Mouse (Mus musculus): ENCODE measurements around the gene Lars2. TPM values are rescaled to one million over a fixed set of nuclear protein-coding genes. Genes with fewer than 3 reads are reported as not detected.

The Lars2 gene
- polyA plus RNA-seq, 1 experiment from 2014 or later, result 785 TPM

GRCm38 (mm10) chr9:123485561-123485960 is 118.8 kb downstream of the Lars2 start:
- H3K4me1 ChIP-seq, result peaks cover 38% of the 10 kb centered on the region
- H3K36me3 ChIP-seq, result peaks cover 89% of the 10 kb centered on the region
- H3K9me3 ChIP-seq (replicated peaks), result no peaks in the 10 kb centered on the region
- DNase-seq (ENCODE audit: low spot score), result no peak
- WGBS, result 95% methylated on average over 4 of the region's 4 CpGs
- H3K27me3 ChIP-seq (ENCODE audit: low read depth, poor library complexity, severe bottlenecking), result no peaks in the 10 kb centered on the region
- H3K27ac ChIP-seq, result no peak overlapping the region
- no peak overlapping the region for H3K4me3 ChIP-seq

DNA sequence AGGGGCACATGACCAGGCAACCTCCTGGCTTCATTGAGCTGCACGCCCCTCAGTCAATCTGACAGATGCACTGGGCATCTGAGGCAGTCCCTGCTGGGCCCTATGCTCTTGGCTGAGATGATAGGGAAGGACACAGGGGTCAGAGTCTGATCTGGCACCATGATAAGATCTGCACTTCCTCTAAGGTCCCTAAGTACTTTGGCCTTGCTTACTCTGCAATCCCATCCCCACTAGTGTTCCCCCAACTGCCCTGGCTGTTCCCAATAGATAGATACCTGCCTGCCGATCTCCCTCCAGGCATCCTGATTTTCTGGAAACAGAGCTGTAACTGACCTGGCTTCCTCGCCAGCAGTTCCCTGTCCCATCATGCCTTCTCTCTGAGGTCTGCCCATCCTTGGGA is 119.9 kb downstream of the Lars2 start:
- no peaks in the 10 kb centered on the region for H3K9me3 ChIP-seq (replicated peaks)
- H3K27ac ChIP-seq, result no peak overlapping the region
- no peak overlapping the region for H3K4me3 ChIP-seq
- no peak for DNase-seq (ENCODE audit: low spot score)
- WGBS, result 76% methylated on average over 3 of the region's 3 CpGs
- H3K27me3 ChIP-seq (ENCODE audit: low read depth, poor library complexity, severe bottlenecking), result no peaks in the 10 kb centered on the region
- peaks cover 78% of the 10 kb centered on the region for H3K36me3 ChIP-seq
- H3K4me1 ChIP-seq, result peaks cover 33% of the 10 kb centered on the region

DNA sequence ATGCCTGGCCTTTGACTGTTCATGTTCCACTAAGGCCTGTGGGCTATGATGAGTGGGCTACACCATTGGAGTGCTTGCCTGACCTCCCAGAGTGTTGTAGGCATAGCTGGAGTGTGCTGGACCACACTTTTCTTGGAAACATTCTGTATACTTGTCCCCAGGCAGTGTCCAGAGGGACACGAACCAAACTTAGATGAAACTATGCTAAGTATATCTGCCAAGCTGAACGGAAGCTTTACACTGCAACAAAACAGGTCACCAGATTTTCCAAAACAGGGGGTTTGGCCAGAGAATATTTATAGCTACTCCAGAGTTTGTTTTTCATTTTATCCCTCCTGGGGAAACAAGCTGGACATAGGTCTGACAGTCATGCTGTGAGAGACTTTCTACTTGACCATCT is 122.3 kb downstream of the Lars2 start:
- Histone ChIP-seq H3K27ac (no peak overlapping the region), H3K4me1 (peaks cover 20% of the 10 kb centered on the region), H3K9me3 (replicated peaks) (no peaks in the 10 kb centered on the region), H3K36me3 (peaks cover 57% of the 10 kb centered on the region), H3K4me3 (no peak overlapping the region), H3K27me3 (ENCODE audit: low read depth, poor library complexity, severe bottlenecking) (no peaks in the 10 kb centered on the region)
- no peak for DNase-seq (ENCODE audit: low spot score)
- WGBS, result 89% methylated on average over 2 of the region's 2 CpGs

GRCm38 (mm10) chr9:123489727-123490343 is 123.1 kb downstream of the Lars2 start:
- Histone ChIP-seq H3K4me1 (peaks cover 20% of the 10 kb centered on the region), H3K27ac (no peak overlapping the region), H3K9me3 (replicated peaks) (no peaks in the 10 kb centered on the region), H3K4me3 (no peak overlapping the region), H3K36me3 (peaks cover 49% of the 10 kb centered on the region), H3K27me3 (ENCODE audit: low read depth, poor library complexity, severe bottlenecking) (no peaks in the 10 kb centered on the region)
- 84% methylated on average over 9 of the region's 9 CpGs for WGBS
- DNase-seq (ENCODE audit: low spot score), result no peak

DNA sequence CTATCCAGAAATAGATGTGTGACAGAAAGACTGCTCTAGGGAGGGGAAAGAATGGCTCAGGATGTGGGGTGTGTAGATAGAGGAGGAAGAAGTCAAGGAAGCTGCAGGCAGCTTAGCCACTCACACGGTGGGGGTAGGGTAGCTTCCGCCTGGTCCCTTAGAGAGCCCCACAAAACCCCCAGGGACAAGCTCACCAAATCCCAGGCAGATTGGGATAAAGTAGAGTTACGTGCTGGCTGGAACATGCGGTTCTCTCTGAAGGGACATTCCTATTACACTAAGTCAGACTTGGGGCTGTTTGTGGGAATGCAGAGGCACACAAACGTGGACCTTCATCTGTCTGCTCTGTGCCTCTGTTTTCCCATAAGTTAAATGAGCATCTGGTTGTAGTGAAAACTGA is 124.2 kb downstream of the Lars2 start:
- Histone ChIP-seq H3K4me1 (peaks cover 22% of the 10 kb centered on the region), H3K9me3 (replicated peaks) (no peaks in the 10 kb centered on the region), H3K36me3 (peaks cover 40% of the 10 kb centered on the region), H3K27ac (no peak overlapping the region), H3K4me3 (no peak overlapping the region), H3K27me3 (ENCODE audit: low read depth, poor library complexity, severe bottlenecking) (no peaks in the 10 kb centered on the region)
- DNase-seq (ENCODE audit: low spot score), result no peak
- WGBS, result 90% methylated on average over 5 of the region's 5 CpGs

DNA sequence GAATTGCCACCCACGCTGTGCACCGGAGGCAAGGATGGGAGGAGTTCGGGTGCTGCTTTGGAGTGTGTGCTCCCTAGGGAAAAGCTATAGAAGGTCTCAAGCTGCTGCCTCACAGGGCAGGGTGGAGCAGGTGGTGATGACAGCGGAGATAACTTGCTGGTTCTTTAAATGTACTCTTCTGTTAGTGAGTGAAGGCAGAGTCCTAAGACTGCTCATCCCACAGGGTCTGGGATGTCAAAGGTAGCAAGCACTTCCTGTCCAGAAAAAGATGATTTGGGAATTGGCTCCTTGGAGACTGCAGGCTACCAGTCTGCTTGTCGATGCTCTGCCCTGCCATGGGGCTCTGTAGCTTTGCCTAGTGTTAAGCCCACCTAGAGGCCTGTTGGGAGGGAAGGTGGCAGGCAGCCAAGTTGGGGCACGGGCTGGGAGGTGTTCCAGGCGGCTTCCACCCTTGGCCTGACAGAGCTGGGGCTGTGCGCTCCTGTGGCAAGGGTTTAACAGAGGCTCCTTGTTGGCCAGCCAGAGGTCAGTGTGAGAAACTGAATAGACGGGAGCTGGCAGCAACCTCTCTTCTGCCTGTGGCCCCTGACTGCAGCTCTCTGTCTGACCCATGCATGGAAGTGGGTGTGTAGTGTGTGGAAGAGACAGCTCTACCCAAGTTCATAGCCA is 125.3 kb downstream of the Lars2 start:
- peaks cover 30% of the 10 kb centered on the region for H3K4me1 ChIP-seq
- no peak overlapping the region for H3K4me3 ChIP-seq
- H3K27me3 ChIP-seq (ENCODE audit: low read depth, poor library complexity, severe bottlenecking), result no peaks in the 10 kb centered on the region
- no peaks in the 10 kb centered on the region for H3K9me3 ChIP-seq (replicated peaks)
- no peak for DNase-seq (ENCODE audit: low spot score)
- 90% methylated on average over 9 of the region's 9 CpGs for WGBS
- no peak overlapping the region for H3K27ac ChIP-seq
- H3K36me3 ChIP-seq, result peaks cover 28% of the 10 kb centered on the region

DNA sequence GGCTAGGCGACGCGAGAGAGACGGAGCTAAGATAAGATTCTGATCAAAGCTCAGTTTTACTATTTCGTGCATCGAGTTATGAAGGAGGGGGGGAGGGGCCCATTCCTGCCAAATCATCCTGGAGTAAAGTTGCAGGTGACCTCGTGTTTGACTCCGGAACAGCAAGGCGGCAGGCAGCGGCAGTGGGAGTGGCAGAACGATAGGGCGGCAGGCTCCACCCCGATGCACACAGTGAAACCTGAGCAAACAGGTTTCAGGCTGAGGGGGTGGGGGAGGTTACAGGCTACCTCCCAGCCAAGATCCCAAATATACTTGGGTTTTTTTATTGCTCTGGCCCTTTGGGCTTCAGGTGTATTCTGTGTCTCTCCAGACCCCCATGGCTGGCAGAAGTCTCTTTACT is 129.9 kb downstream of the Lars2 start:
- H3K4me3 ChIP-seq, result peak overlapping the region; percentile 21; the same call in 1 of the 2 replicates
- DNase-seq (ENCODE audit: low spot score), result peak; percentile 59
- H3K9me3 ChIP-seq (replicated peaks), result no peaks in the 10 kb centered on the region
- H3K36me3 ChIP-seq, result peaks cover 30% of the 10 kb centered on the region
- H3K27me3 ChIP-seq (ENCODE audit: low read depth, poor library complexity, severe bottlenecking), result no peaks in the 10 kb centered on the region
- H3K4me1 ChIP-seq, result peaks cover 19% of the 10 kb centered on the region
- no peak overlapping the region for H3K27ac ChIP-seq
- WGBS, result 5% methylated on average over 13 of the region's 13 CpGs

- 88% methylated on average over 5 of the region's 5 CpGs for WGBS
Measured at GRCm38 (mm10) chr9:123497906-123498305, 131.2 kb downstream of the Lars2 start.

GRCm38 (mm10) chr9:123500480-123500879 is 133.8 kb downstream of the Lars2 start:
- no peak for DNase-seq (ENCODE audit: low spot score)
- H3K4me1 ChIP-seq, result peaks cover 15% of the 10 kb centered on the region
- no peak overlapping the region for H3K4me3 ChIP-seq
- peaks cover 52% of the 10 kb centered on the region for H3K36me3 ChIP-seq
- WGBS, result 93% methylated on average over 4 of the region's 4 CpGs
- no peaks in the 10 kb centered on the region for H3K27me3 ChIP-seq (ENCODE audit: low read depth, poor library complexity, severe bottlenecking)
- H3K27ac ChIP-seq, result no peak overlapping the region
- no peaks in the 10 kb centered on the region for H3K9me3 ChIP-seq (replicated peaks)

More at GRCm38 (mm10) chr9:123497906-123498305, 131.2 kb downstream of the Lars2 start:
- H3K4me3 ChIP-seq, result no peak overlapping the region
- no peak for DNase-seq (ENCODE audit: low spot score)
- no peak overlapping the region for H3K27ac ChIP-seq
- no peaks in the 10 kb centered on the region for H3K27me3 ChIP-seq (ENCODE audit: low read depth, poor library complexity, severe bottlenecking)
- no peaks in the 10 kb centered on the region for H3K9me3 ChIP-seq (replicated peaks)
- H3K4me1 ChIP-seq, result peaks cover 15% of the 10 kb centered on the region
- peaks cover 38% of the 10 kb centered on the region for H3K36me3 ChIP-seq

DNA sequence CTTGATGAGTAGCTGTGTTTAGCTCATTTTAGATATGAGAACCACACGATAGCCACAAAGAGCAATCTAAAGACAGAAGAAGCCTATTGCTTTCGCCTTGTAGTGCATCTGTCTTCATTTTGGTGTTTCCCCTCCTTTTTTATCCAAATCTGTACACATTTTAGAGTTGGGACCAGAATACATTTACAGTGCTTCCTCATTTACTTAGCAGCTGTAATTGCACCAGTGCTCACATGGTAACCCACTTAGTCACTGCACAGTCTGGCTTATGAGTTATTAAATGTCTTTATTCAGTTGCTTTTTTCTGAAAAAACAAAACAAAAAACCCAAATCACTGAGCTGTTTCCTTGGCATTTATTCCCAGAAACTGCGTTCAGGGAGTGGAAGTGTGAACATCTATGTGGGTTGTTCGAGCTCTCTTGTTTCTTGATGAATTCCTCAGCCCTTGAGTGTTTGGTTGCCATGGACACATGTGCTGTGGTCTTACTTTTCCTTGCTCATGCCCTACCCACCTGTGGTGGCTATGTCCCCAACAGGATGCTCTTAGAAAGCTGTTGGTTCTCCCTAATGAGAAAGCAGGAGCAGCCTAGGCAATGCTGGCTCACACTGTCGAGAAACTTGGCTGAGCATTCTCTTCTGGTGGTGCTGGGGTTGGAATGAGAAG is 136.6 kb downstream of the Lars2 start:
- Histone ChIP-seq H3K27ac (no peak overlapping the region), H3K36me3 (peaks cover 53% of the 10 kb centered on the region), H3K27me3 (ENCODE audit: low read depth, poor library complexity, severe bottlenecking) (no peaks in the 10 kb centered on the region), H3K4me3 (no peak overlapping the region), H3K4me1 (no peaks in the 10 kb centered on the region), H3K9me3 (replicated peaks) (no peaks in the 10 kb centered on the region)
- DNase-seq (ENCODE audit: low spot score), result no peak
- WGBS, result 87% methylated on average over 5 of the region's 5 CpGs

- WGBS, result 8% methylated on average over 2 of the region's 2 CpGs
- DNase-seq (ENCODE audit: low spot score), result peak; percentile 60
- no peaks in the 10 kb centered on the region for H3K9me3 ChIP-seq (replicated peaks)
- no peak overlapping the region for H3K27ac ChIP-seq
- peaks cover 50% of the 10 kb centered on the region for H3K36me3 ChIP-seq
- no peaks in the 10 kb centered on the region for H3K4me1 ChIP-seq
- no peaks in the 10 kb centered on the region for H3K27me3 ChIP-seq (ENCODE audit: low read depth, poor library complexity, severe bottlenecking)
- H3K4me3 ChIP-seq, result no peak overlapping the region
Measured at GRCm38 (mm10) chr9:123504325-123504724, 137.6 kb downstream of the Lars2 start.

GRCm38 (mm10) chr9:123505598-123505997 is 138.9 kb downstream of the Lars2 start:
- DNase-seq (ENCODE audit: low spot score), result no peak
- peaks cover 50% of the 10 kb centered on the region for H3K36me3 ChIP-seq
- no peak overlapping the region for H3K4me3 ChIP-seq
- 83% methylated on average over 1 of the region's 1 CpGs for WGBS
- H3K27me3 ChIP-seq (ENCODE audit: low read depth, poor library complexity, severe bottlenecking), result no peaks in the 10 kb centered on the region
- H3K9me3 ChIP-seq (replicated peaks), result no peaks in the 10 kb centered on the region
- no peaks in the 10 kb centered on the region for H3K4me1 ChIP-seq
- no peak overlapping the region for H3K27ac ChIP-seq

All from limb, embryonic 10.5 days (tissue).